Mouse (Mus musculus): ENCODE results near the gene Cd2bp2. TPM values are rescaled to one million over a fixed set of nuclear protein-coding genes. Genes with fewer than 3 reads are reported as not detected.
A peak's percentile ranks its signal among the peaks of the same experiment; 100 is the strongest.

Cd2bp2 gene
- polyA plus RNA-seq, 1 experiment from 2014 or later = 66.9 TPM

GRCm38 (mm10) chr7:127210266-127210665, 14.4 kb upstream of the Cd2bp2 start:
- Histone ChIP-seq H3K4me1 (ENCODE audit: insufficient read depth, low read length) (peaks cover 21% of the 10 kb centered on the region), H3K27ac (ENCODE audit: low read length) (no peak overlapping the region), H3K4me3 (ENCODE audit: low read length) (no peak overlapping the region), H3K27me3 (ENCODE audit: insufficient read depth, low read length) (no peaks in the 10 kb centered on the region), H3K4me2 (replicated peaks; ENCODE audit: low read depth, low read length) (no peak overlapping the region), H3K36me3 (ENCODE audit: insufficient read depth, low read length) (no peaks in the 10 kb centered on the region), H3K9ac (replicated peaks; ENCODE audit: low read length) (no peak overlapping the region), H3K9me3 (ENCODE audit: low read length) (no peaks in the 10 kb centered on the region)
- 87% methylated on average over 4 of the region's 4 CpGs for WGBS
- ATAC-seq (ENCODE audit: low FRiP score, low TSS enrichment) = no peak

GRCm38 (mm10) chr7:127209851-127210250, 14.0 kb upstream of the Cd2bp2 start:
- Histone ChIP-seq H3K27me3 (ENCODE audit: insufficient read depth, low read length) (no peaks in the 10 kb centered on the region), H3K9ac (replicated peaks; ENCODE audit: low read length) (no peak overlapping the region), H3K4me1 (ENCODE audit: insufficient read depth, low read length) (peaks cover 19% of the 10 kb centered on the region), H3K4me3 (ENCODE audit: low read length) (no peak overlapping the region), H3K9me3 (ENCODE audit: low read length) (no peaks in the 10 kb centered on the region), H3K36me3 (ENCODE audit: insufficient read depth, low read length) (no peaks in the 10 kb centered on the region), H3K4me2 (replicated peaks; ENCODE audit: low read depth, low read length) (peak overlapping the region; percentile 75), H3K27ac (ENCODE audit: low read length) (no peak overlapping the region)
- ATAC-seq (ENCODE audit: low FRiP score, low TSS enrichment) = no peak
- WGBS = 77% methylated on average over 5 of the region's 5 CpGs

DNA sequence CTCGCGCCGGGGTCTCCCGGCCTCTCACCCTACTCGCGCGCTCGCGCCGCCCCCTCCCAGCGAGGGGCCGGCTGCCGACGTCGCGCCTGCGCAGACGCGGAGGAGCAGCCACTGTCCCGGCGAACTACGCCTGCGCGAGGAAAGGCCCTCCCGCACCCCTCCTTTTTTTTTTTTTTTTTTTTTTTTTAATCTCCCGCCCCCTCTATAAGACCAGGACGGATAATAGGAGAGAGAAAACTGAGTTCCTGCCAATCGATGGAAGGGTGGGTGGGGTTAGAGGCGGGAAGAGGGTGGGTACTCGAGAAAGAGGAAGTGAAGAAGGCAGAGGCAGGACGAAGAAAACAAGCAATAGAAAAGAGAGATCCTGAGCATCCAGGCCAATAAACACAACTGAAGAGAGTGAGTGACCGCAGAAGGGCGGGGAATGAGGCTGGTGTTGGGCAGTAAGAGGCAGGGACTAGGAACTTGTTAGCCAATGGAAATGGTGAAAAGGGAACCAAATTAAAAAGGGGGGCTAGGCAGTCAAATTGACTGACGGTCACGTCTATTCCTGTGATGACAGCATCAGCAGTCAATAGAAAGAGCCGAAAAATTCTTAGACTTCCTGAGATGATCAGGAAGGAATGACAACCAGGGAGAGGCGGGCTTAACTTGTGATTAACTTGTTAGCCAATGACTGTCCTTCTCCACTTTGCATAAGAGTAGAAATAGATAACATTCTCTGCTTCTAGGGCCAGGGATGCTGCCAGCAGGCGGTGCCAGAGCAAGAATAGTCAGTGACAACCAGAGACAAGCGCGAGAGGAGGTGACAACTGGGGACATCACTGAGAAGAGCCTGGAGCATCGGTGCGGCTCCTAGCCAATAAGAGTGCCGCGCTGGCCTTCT, 12.9 kb upstream of the Cd2bp2 start, which contains the start of gene Mylpf:
Mylpf (plus strand) TSS at position 338 of the 886 bp plus-strand sequence.
- H3K27me3 ChIP-seq (ENCODE audit: insufficient read depth, low read length) = no peaks in the 10 kb centered on the region
- no peaks in the 10 kb centered on the region for H3K9me3 ChIP-seq (ENCODE audit: low read length)
- peak within 1 kb of the TSS; percentile 96 for H3K4me2 ChIP-seq (replicated peaks; ENCODE audit: low read depth, low read length)
- H3K9ac ChIP-seq (replicated peaks; ENCODE audit: low read length) = peak within 1 kb of the TSS; percentile 92
- H3K4me1 ChIP-seq (ENCODE audit: insufficient read depth, low read length) = peaks cover 16% of the 10 kb centered on the region
- WGBS = under 1% methylated on average over 44 of the region's 44 CpGs
- peak within 1 kb of the TSS; percentile 85 for H3K27ac ChIP-seq (ENCODE audit: low read length)
- H3K36me3 ChIP-seq (ENCODE audit: insufficient read depth, low read length) = no peaks in the 10 kb centered on the region
- peak within 1 kb of the TSS; percentile 95 for H3K4me3 ChIP-seq (ENCODE audit: low read length)
- peak; percentile 96 for ATAC-seq (ENCODE audit: low FRiP score, low TSS enrichment)

- WGBS = 0% methylated on average over 23 of the region's 44 CpGs
- H3K4me1 ChIP-seq (ENCODE audit: insufficient read depth, low read length) = peaks cover 16% of the 10 kb centered on the region
- peaks cover 4% of the 10 kb centered on the region; the same call in 1 of the 2 replicates for H3K36me3 ChIP-seq (ENCODE audit: insufficient read depth, low read length)
- peak within 1 kb of the TSS; percentile 92 for H3K9ac ChIP-seq (replicated peaks; ENCODE audit: low read length)
- H3K4me2 ChIP-seq (replicated peaks; ENCODE audit: low read depth, low read length) = peak within 1 kb of the TSS; percentile 96
- H3K27me3 ChIP-seq (ENCODE audit: insufficient read depth, low read length) = no peaks in the 10 kb centered on the region
- ATAC-seq (ENCODE audit: low FRiP score, low TSS enrichment) = no peak; the same call in 1 of the 2 replicates
- peak within 1 kb of the TSS; percentile 85 for H3K27ac ChIP-seq (ENCODE audit: low read length)
- H3K4me3 ChIP-seq (ENCODE audit: low read length) = peak within 1 kb of the TSS; percentile 95
- no peaks in the 10 kb centered on the region for H3K9me3 ChIP-seq (ENCODE audit: low read length)
Observed at GRCm38 (mm10) chr7:127208295-127208552, 12.4 kb upstream of the Cd2bp2 start, which contains the start of gene Tbc1d10b. Gene Tbc1d10b, minus strand, starts transcription at chr7:127208468.

DNA sequence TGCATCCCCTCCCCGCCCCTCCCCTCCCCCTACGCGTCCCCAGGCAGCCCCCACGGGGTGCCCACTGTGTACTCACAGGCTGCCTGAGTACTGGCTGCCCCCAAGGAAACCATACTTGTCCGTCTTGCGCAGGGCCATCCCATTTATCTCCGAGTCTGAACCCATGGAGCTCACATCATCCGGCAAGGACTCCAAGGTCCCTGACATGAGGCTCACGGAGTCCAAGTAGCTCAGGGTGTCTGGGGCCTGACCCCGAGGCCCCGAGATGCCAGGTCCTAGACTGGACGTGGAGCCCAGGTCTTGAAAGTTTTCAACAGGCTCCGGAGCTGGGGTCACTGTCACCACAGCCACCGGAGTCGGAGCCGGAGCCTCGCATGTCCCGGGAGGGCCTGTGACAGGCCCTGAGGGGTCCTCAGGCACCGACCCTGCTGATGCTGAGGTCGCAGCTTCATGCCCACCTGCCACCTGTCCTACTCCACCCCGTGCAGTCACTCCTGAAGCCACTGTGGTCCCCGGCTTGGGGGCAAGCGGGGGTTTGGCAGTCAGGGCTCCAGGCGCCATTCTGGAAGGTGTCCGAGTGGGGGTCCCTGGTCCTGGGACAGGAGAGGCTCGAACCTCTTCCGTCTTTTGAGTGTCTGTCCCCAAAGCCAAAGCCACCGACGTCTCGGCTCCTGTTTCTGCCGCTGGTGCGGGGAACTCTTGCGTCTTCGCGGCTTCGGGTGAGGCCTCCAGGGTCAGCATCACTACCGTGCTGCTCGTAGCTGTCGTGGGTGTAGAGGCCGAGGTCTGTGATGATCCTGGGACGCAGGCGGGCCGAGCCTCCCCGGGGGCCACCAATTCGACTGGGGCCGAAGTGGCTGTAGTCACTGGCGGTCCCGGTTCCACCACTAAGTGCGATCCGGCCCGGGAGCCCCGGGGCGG, 11.8 kb upstream of the Cd2bp2 start:
- ATAC-seq (ENCODE audit: low FRiP score, low TSS enrichment) = peak; percentile 11

DNA sequence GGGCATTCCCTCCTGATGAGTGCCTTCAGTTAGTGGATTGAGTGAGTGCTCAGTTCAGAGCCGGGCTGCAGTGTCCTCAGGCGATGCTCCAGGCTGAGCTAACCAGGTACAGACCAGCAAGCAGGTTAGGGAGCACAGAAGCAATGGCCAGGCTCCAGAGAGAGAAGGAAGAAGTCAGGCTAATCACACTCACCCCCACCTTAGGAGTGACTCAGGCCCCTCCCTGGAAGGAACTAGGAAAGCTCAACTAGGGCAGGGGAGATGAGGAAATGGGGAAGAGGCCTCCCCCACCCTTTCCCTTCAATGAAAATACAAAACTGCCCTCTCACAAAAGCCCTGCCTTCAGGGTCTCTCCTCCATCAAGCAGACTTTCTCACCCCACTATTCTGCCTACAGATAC, 10.8 kb upstream of the Cd2bp2 start:
- H3K9ac ChIP-seq (replicated peaks; ENCODE audit: low read length) = peak overlapping the region; percentile 92
- no peaks in the 10 kb centered on the region for H3K27me3 ChIP-seq (ENCODE audit: insufficient read depth, low read length)
- peaks cover 16% of the 10 kb centered on the region for H3K4me1 ChIP-seq (ENCODE audit: insufficient read depth, low read length)
- WGBS = 44% methylated on average over 2 of the region's 2 CpGs
- no peaks in the 10 kb centered on the region for H3K9me3 ChIP-seq (ENCODE audit: low read length)
- H3K27ac ChIP-seq (ENCODE audit: low read length) = peak overlapping the region; percentile 47; the same call in 1 of the 2 replicates
- no peak for ATAC-seq (ENCODE audit: low FRiP score, low TSS enrichment)
- peak overlapping the region; percentile 96 for H3K4me2 ChIP-seq (replicated peaks; ENCODE audit: low read depth, low read length)
- H3K4me3 ChIP-seq (ENCODE audit: low read length) = peak overlapping the region; percentile 95
- peaks cover 12% of the 10 kb centered on the region; the same call in 1 of the 2 replicates for H3K36me3 ChIP-seq (ENCODE audit: insufficient read depth, low read length)

More for the DNA sequence above, 11.8 kb upstream of the Cd2bp2 start:
- peak overlapping the region; percentile 95 for H3K4me3 ChIP-seq (ENCODE audit: low read length)
- peaks cover 16% of the 10 kb centered on the region for H3K4me1 ChIP-seq (ENCODE audit: insufficient read depth, low read length)
- H3K27me3 ChIP-seq (ENCODE audit: insufficient read depth, low read length) = no peaks in the 10 kb centered on the region
- peak overlapping the region; percentile 92 for H3K9ac ChIP-seq (replicated peaks; ENCODE audit: low read length)
- WGBS = under 1% methylated on average over 50 of the region's 53 CpGs
- H3K27ac ChIP-seq (ENCODE audit: low read length) = peak overlapping the region; percentile 85
- no peaks in the 10 kb centered on the region for H3K9me3 ChIP-seq (ENCODE audit: low read length)
- peaks cover 9% of the 10 kb centered on the region; the same call in 1 of the 2 replicates for H3K36me3 ChIP-seq (ENCODE audit: insufficient read depth, low read length)
- H3K4me2 ChIP-seq (replicated peaks; ENCODE audit: low read depth, low read length) = peak overlapping the region; percentile 96

DNA sequence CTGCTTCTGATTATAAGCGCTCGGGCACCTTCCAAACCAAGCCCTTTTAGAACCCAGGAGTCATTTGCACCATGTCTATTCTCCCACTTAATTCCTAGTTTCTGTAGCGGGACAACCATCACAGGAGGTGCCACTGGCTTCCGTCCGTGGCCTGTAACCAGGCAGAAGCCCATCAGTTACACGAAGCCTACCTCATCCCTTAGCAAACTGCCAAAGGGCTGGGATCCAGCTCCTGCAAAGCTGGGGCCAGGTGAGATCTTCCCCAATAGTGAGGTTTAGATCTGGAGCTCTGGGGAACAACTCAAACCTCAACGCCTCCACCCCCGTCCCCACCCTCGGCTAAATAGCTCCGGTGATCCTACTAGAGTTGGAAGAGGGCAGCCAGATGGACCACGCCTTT, 634 bp upstream of the Cd2bp2 start:
- ATAC-seq (ENCODE audit: low FRiP score, low TSS enrichment) = no peak
- Histone ChIP-seq H3K36me3 (ENCODE audit: insufficient read depth, low read length) (peaks cover 70% of the 10 kb centered on the region), H3K27me3 (ENCODE audit: insufficient read depth, low read length) (no peaks in the 10 kb centered on the region), H3K27ac (ENCODE audit: low read length) (peak overlapping the region; percentile 90), H3K9ac (replicated peaks; ENCODE audit: low read length) (peak overlapping the region; percentile 87), H3K4me2 (replicated peaks; ENCODE audit: low read depth, low read length) (peak overlapping the region; percentile 95), H3K4me3 (ENCODE audit: low read length) (peak overlapping the region; percentile 93), H3K4me1 (ENCODE audit: insufficient read depth, low read length) (peaks cover 19% of the 10 kb centered on the region), H3K9me3 (ENCODE audit: low read length) (no peaks in the 10 kb centered on the region)
- 60% methylated on average over 11 of the region's 11 CpGs for WGBS

DNA sequence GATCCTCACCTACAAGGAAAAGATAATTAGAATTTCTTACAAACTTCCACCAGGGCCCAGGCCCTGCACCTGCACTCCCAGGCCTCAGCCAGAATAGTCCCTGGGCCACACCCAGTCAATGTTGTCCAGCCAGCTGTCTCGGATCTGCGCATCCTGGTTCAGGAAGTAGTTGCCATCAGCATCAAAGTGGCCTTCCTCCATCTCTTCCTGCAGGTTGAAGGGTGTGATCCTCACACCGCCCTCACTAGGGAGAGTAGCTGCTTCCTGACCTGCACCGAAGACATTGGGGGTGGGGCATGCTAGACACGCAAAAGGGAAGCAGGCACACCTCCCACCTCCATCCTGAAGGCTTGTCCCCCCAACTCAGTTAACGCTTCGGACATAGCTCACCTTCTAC, 1.2 kb downstream of the Cd2bp2 start:
- Histone ChIP-seq H3K4me3 (ENCODE audit: low read length) (peak overlapping the region; percentile 93), H3K36me3 (ENCODE audit: insufficient read depth, low read length) (peaks cover 61% of the 10 kb centered on the region), H3K4me1 (ENCODE audit: insufficient read depth, low read length) (peaks cover 19% of the 10 kb centered on the region), H3K9ac (replicated peaks; ENCODE audit: low read length) (peak overlapping the region; percentile 84), H3K9me3 (ENCODE audit: low read length) (no peaks in the 10 kb centered on the region), H3K27me3 (ENCODE audit: insufficient read depth, low read length) (no peaks in the 10 kb centered on the region), H3K27ac (ENCODE audit: low read length) (peak overlapping the region; percentile 97; the same call in 1 of the 2 replicates), H3K4me2 (replicated peaks; ENCODE audit: low read depth, low read length) (peak overlapping the region; percentile 96)
- ATAC-seq (ENCODE audit: low FRiP score, low TSS enrichment) = no peak
- 56% methylated on average over 7 of the region's 7 CpGs for WGBS

DNA sequence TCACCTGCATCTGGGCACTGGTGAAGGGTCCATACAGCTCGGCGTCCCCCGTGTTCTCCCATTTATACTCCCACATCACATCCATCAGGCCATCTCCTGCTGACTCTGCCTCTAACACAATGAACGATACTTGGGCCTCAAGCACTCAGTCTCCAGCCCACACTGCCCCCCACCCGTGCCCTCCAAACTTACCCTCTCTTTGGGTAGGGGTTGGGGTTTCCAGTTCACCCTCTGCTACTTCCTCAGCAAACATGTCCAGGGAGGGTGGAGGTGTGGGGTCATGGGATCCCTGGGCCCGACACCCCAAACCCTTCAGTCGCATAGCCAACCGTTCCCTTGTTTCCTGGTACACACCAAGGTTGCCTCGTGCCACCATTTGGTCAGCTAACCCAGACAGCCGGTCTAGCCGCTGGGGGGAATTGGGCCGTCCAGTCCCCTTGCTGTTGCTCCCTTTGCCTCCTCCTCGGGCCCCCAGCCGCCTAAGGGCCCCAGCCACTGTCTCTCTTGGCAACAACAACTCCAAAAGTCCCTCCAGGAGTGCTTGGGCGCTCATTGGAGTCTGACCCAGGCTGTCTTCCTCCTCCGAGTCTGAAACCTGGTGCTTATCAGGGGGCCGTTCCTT, 1.7 kb downstream of the Cd2bp2 start:
- Histone ChIP-seq H3K4me1 (ENCODE audit: insufficient read depth, low read length) (peaks cover 19% of the 10 kb centered on the region), H3K36me3 (ENCODE audit: insufficient read depth, low read length) (peaks cover 56% of the 10 kb centered on the region), H3K9ac (replicated peaks; ENCODE audit: low read length) (peak overlapping the region; percentile 84), H3K9me3 (ENCODE audit: low read length) (no peaks in the 10 kb centered on the region), H3K27ac (ENCODE audit: low read length) (no peak overlapping the region), H3K4me3 (ENCODE audit: low read length) (peak overlapping the region; percentile 93; the same call in 1 of the 2 replicates), H3K27me3 (ENCODE audit: insufficient read depth, low read length) (no peaks in the 10 kb centered on the region), H3K4me2 (replicated peaks; ENCODE audit: low read depth, low read length) (peak overlapping the region; percentile 96)
- 77% methylated on average over 17 of the region's 17 CpGs for WGBS
- ATAC-seq (ENCODE audit: low FRiP score, low TSS enrichment) = no peak

Measured in kidney, embryonic 16.5 days (tissue).